28 mouse cellular contexts compared by ENCODE assay signal in the genomic region with DNA sequence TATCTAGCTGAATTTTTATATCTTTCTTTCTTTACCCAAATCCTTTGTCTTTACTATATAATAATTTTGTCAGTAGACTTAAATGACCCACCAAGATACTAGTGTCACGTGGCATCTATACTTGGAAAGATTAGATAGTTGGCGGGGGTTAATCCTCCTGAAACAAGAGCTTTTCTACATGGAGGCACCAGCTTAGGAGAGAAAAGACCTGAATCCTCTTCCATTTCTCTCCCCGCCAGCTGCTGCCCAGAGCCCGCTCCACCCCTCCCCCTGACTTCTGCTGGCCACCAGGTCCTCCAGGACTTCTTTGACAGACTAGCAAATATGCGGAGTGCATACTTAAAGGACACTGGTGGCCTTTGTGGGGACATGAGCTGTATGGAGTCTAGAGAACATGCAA.
DNase-seq lines count a peak whose midpoint lies in the region; ATAC-seq lines count a peak whose summit lies in the region.
"Had no signal": no experiment of that assay in that cellular context is flagged by ENCODE, and none has a peak within 500 bp of the region (broad histone marks: within the 10 kb centered on the region; RNA-seq: fewer than 3 reads in every experiment).

No protein-coding gene starts in this region.

- H3K4me2 ChIP-seq in midbrain, embryonic 11.5 days, result no peak overlapping the region
- H3K4me2 ChIP-seq in midbrain, embryonic 13.5 days (replicated peaks), result no peak overlapping the region
- H3K4me2 ChIP-seq: embryonic facial prominence, embryonic 13.5 days; forebrain, embryonic 12.5 days; forebrain, embryonic 15.5 days; heart, embryonic 12.5 days; heart, embryonic 15.5 days; hindbrain, embryonic 14.5 days had no signal

- 35% methylated on average over 5 of the region's 5 CpGs for WGBS in midbrain, embryonic 11.5 days
- WGBS in midbrain, embryonic 13.5 days, result 41% methylated on average over 5 of the region's 5 CpGs

- H3K9me3 ChIP-seq in midbrain, embryonic 11.5 days (ENCODE audit: control insufficient read depth, low read length), result no peaks in the 10 kb centered on the region
- H3K9me3 ChIP-seq in midbrain, embryonic 13.5 days, result no peaks in the 10 kb centered on the region
- H3K9me3 ChIP-seq: embryonic facial prominence, embryonic 10.5 days; embryonic facial prominence, embryonic 13.5 days; forebrain, embryonic 12.5 days; forebrain, embryonic 15.5 days; heart, embryonic 12.5 days; heart, embryonic 15.5 days had no signal

- ATAC-seq in midbrain, embryonic 11.5 days (ENCODE audit: low FRiP score), result peak; percentile 33; the same call in 1 of the 2 replicates
- no peak for ATAC-seq in midbrain, embryonic 13.5 days
- ATAC-seq: CD4-positive, CD25-positive, alpha-beta regulatory T cell, adult 4 months; forebrain, embryonic 15.5 days; hindbrain, postnatal 0 days had no signal

- H3K27ac ChIP-seq in midbrain, embryonic 11.5 days (ENCODE audit: low read depth, low read length), result no peak overlapping the region
- no peak overlapping the region for H3K27ac ChIP-seq in midbrain, embryonic 13.5 days
- H3K27ac ChIP-seq: embryonic facial prominence, embryonic 10.5 days; embryonic facial prominence, embryonic 13.5 days; forebrain, embryonic 12.5 days; forebrain, embryonic 15.5 days; heart, embryonic 15.5 days; hindbrain, embryonic 14.5 days; hindbrain, postnatal 0 days had no signal

- H3K36me3 ChIP-seq in midbrain, embryonic 11.5 days (ENCODE audit: control insufficient read depth, insufficient read depth, low read length), result no peaks in the 10 kb centered on the region
- H3K36me3 ChIP-seq in midbrain, embryonic 13.5 days, result peaks cover 17% of the 10 kb centered on the region
- H3K36me3 ChIP-seq: embryonic facial prominence, embryonic 10.5 days; forebrain, embryonic 15.5 days had no signal

- H3K9ac ChIP-seq in midbrain, embryonic 11.5 days (ENCODE audit: low read length), result no peak overlapping the region
- H3K9ac ChIP-seq in midbrain, embryonic 13.5 days (replicated peaks), result no peak overlapping the region
- H3K9ac ChIP-seq: embryonic facial prominence, embryonic 13.5 days; forebrain, embryonic 12.5 days; forebrain, embryonic 15.5 days; heart, embryonic 12.5 days; heart, embryonic 15.5 days; hindbrain, embryonic 14.5 days had no signal

- no peak for DNase-seq in midbrain, embryonic 11.5 days (ENCODE audit: low spot score, missing footprints)
- peak; percentile 43 for DNase-seq in retina, adult 2 months (ENCODE audit: low read depth, low spot score)
- peak; percentile 76 for DNase-seq in retina, postnatal 1 day
- no peak for DNase-seq in gastrocnemius, postnatal 4 days (ENCODE audit: low spot score in 2 of 2)
- no peak for DNase-seq in kidney, postnatal 36 days
- DNase-seq: adrenal gland, adult 2 months; adrenal gland, postnatal 14 days; cerebellum, adult 11 months; cerebellum, adult 8-10 months; cerebellum, postnatal 10 days; cerebellum, postnatal 36 days; embryo, embryonic 11 days; gastrocnemius, postnatal 10 days; gastrocnemius, postnatal 36 days; heart, adult 18-20 months; heart, postnatal 10 days; heart, postnatal 4 days had no signal

- no peaks in the 10 kb centered on the region for H3K27me3 ChIP-seq in midbrain, embryonic 11.5 days (ENCODE audit: control insufficient read depth, insufficient read depth, low read length)
- no peaks in the 10 kb centered on the region for H3K27me3 ChIP-seq in midbrain, embryonic 13.5 days
- H3K27me3 ChIP-seq: embryonic facial prominence, embryonic 13.5 days; forebrain, embryonic 12.5 days; forebrain, embryonic 15.5 days; heart, embryonic 12.5 days; heart, embryonic 15.5 days had no signal

- H3K4me1 ChIP-seq in midbrain, embryonic 11.5 days (ENCODE audit: control insufficient read depth, insufficient read depth, low read length), result peaks cover 3% of the 10 kb centered on the region; the same call in 1 of the 2 replicates
- H3K4me1 ChIP-seq in midbrain, embryonic 13.5 days (replicated peaks), result peaks cover 13% of the 10 kb centered on the region; the same call in 1 of the 2 replicates
- H3K4me1 ChIP-seq: embryonic facial prominence, embryonic 10.5 days; embryonic facial prominence, embryonic 13.5 days; forebrain, embryonic 12.5 days; forebrain, embryonic 15.5 days; heart, embryonic 15.5 days had no signal

- no peak overlapping the region for H3K4me3 ChIP-seq in midbrain, embryonic 11.5 days (ENCODE audit: low read depth, low read length)
- H3K4me3 ChIP-seq in midbrain, embryonic 13.5 days (replicated peaks), result no peak overlapping the region
- H3K4me3 ChIP-seq: embryonic facial prominence, embryonic 10.5 days; embryonic facial prominence, embryonic 13.5 days; erythroblast, embryonic 14.5 days; forebrain, embryonic 12.5 days; forebrain, embryonic 15.5 days; heart, embryonic 12.5 days; heart, embryonic 15.5 days had no signal

Comparison
In these comparisons a context has a peak if more than half of its experiments do, and no peak if none do; other contexts are left out.
1. DNase-seq: peak in retina, adult 2 months (single experiment) and retina, postnatal 1 day (single experiment); none in midbrain, embryonic 11.5 days (single experiment), gastrocnemius, postnatal 4 days (0 of 2) and kidney, postnatal 36 days (0 of 2).